In genomic region chr7:123031211-123031743, GRCm38 (mm10) we compare ENCODE assay signal across 8 mouse cellular contexts.
A peak's percentile ranks its signal among the peaks of the same experiment; 100 is the strongest.
DNase-seq lines count a peak whose midpoint lies in the region; ATAC-seq and TF ChIP-seq lines count a peak whose summit lies in the region.

No protein-coding gene starts in this region.

- DNase-seq in heart, adult 8-10 months (ENCODE audit: low spot score): no peak
- peak; percentile 45 for DNase-seq in cerebellum, adult 9-10 months
- DNase-seq in frontal cortex, postnatal 10 days (ENCODE audit: low spot score in 2 of 2): peak; percentile 32 to 46
- peak; percentile 28 to 46 for DNase-seq in layer of hippocampus, adult 18-20 months (ENCODE audit: low spot score in 2 of 2)
- DNase-seq in thymus, adult 2 months: no peak
- no peak for DNase-seq in ovary, postnatal 14 days (ENCODE audit: low spot score)

- peak overlapping the region; percentile 87 for H3K4me2 ChIP-seq in heart, embryonic 13.5 days
- peak overlapping the region; percentile 66 for H3K4me2 ChIP-seq in midbrain, embryonic 12.5 days (replicated peaks)

- WGBS in heart, embryonic 13.5 days: 3% methylated on average over 12 of the region's 12 CpGs
- 3% methylated on average over 12 of the region's 12 CpGs for WGBS in midbrain, embryonic 12.5 days
- WGBS in thymus, adult 2 months: 20% methylated on average over 12 of the region's 12 CpGs

- no peak overlapping the region for H3K27ac ChIP-seq in heart, embryonic 13.5 days (replicated peaks)
- H3K27ac ChIP-seq in midbrain, embryonic 12.5 days (replicated peaks): peak overlapping the region; percentile 90
- H3K27ac ChIP-seq in thymus, adult 2 months (ENCODE audit: control insufficient read depth, insufficient read depth, low read length): no peak overlapping the region

- no peak for TF ChIP-seq POLR2A in thymus, adult 2 months (IDR thresholded peaks at IDR 0.05; ENCODE audit: control insufficient read depth, extremely low read depth, insufficient read depth, low read length, poor library complexity)

- peak; percentile 10; the same call in 1 of the 2 replicates for ATAC-seq in heart, embryonic 13.5 days (ENCODE audit: extremely low read depth, insufficient number of reproducible peaks, low FRiP score, low TSS enrichment)
- ATAC-seq in midbrain, embryonic 12.5 days (ENCODE audit: low FRiP score, low read depth): peak; percentile 87

- no peak for TF ChIP-seq CTCF in thymus, adult 2 months (IDR thresholded peaks at IDR 0.05; ENCODE audit: borderline replicate concordance, control insufficient read depth, extremely low read depth, insufficient read depth, low read length, poor library complexity)

- H3K27me3 ChIP-seq in heart, embryonic 13.5 days (replicated peaks): peaks cover 14% of the 10 kb centered on the region; the same call in 1 of the 2 replicates
- no peaks in the 10 kb centered on the region for H3K27me3 ChIP-seq in midbrain, embryonic 12.5 days
- no peaks in the 10 kb centered on the region for H3K27me3 ChIP-seq in thymus, adult 2 months (ENCODE audit: control insufficient read depth, insufficient read depth, low read length)

- peak overlapping the region; percentile 55 for H3K4me3 ChIP-seq in heart, embryonic 13.5 days
- H3K4me3 ChIP-seq in midbrain, embryonic 12.5 days: peak overlapping the region; percentile 45
- no peak overlapping the region for H3K4me3 ChIP-seq in thymus, adult 2 months (ENCODE audit: control insufficient read depth, insufficient read depth, low read length)

- peaks cover 4% of the 10 kb centered on the region; the same call in 1 of the 2 replicates for H3K9me3 ChIP-seq in heart, embryonic 13.5 days
- no peaks in the 10 kb centered on the region for H3K9me3 ChIP-seq in midbrain, embryonic 12.5 days

- no peaks in the 10 kb centered on the region for H3K36me3 ChIP-seq in heart, embryonic 13.5 days
- no peaks in the 10 kb centered on the region for H3K36me3 ChIP-seq in midbrain, embryonic 12.5 days
- no peaks in the 10 kb centered on the region for H3K36me3 ChIP-seq in thymus, adult 2 months (ENCODE audit: control insufficient read depth, insufficient read depth, low read length)

- peaks cover 18% of the 10 kb centered on the region for H3K4me1 ChIP-seq in heart, embryonic 13.5 days
- H3K4me1 ChIP-seq in midbrain, embryonic 12.5 days: peaks cover 27% of the 10 kb centered on the region
- H3K4me1 ChIP-seq in thymus, adult 2 months (replicated peaks; ENCODE audit: control insufficient read depth, insufficient read depth, low read length): peaks cover 14% of the 10 kb centered on the region

- H3K9ac ChIP-seq in heart, embryonic 13.5 days: peak overlapping the region; percentile 78
- H3K9ac ChIP-seq in midbrain, embryonic 12.5 days (replicated peaks): peak overlapping the region; percentile 60

Comparison
In these comparisons a context has a peak if more than half of its experiments do, and no peak if none do; other contexts are left out.
1. DNase-seq: peak in cerebellum, adult 9-10 months (single experiment), frontal cortex, postnatal 10 days (2 of 2) and layer of hippocampus, adult 18-20 months (2 of 2); none in heart, adult 8-10 months (single experiment), thymus, adult 2 months (single experiment) and ovary, postnatal 14 days (single experiment).